Mouse (Mus musculus): ENCODE measurements around the gene Unc119b. TPM values are rescaled to one million over a fixed set of nuclear protein-coding genes. Genes with fewer than 3 reads are reported as not detected.

The Unc119b gene
- polyA plus RNA-seq, 1 experiment: 1.3 TPM

- H3K9me3 ChIP-seq (ENCODE audit: control insufficient read depth, low read length): no peaks in the 10 kb centered on the region
- H3K4me3 ChIP-seq (replicated peaks): no peak overlapping the region
- H3K36me3 ChIP-seq (ENCODE audit: control insufficient read depth): peaks cover 52% of the 10 kb centered on the region
- TF ChIP-seq TAL1 (IDR thresholded peaks at IDR 0.05; ENCODE audit: low read length) (no peak), GATA1 (IDR thresholded peaks at IDR 0.05; ENCODE audit: low read length) (no peak)
- H3K27me3 ChIP-seq (ENCODE audit: control insufficient read depth): no peaks in the 10 kb centered on the region
- peaks cover 7% of the 10 kb centered on the region for H3K4me1 ChIP-seq (ENCODE audit: control insufficient read depth)
Measured at GRCm38 (mm10) chr5:115127421-115128179, 7.2 kb downstream of the Unc119b start.

- Histone ChIP-seq H3K4me3 (replicated peaks) (no peak overlapping the region), H3K9me3 (ENCODE audit: control insufficient read depth, low read length) (peaks cover 2% of the 10 kb centered on the region; the same call in 1 of the 2 replicates), H3K27me3 (ENCODE audit: control insufficient read depth) (no peaks in the 10 kb centered on the region), H3K4me1 (ENCODE audit: control insufficient read depth) (peaks cover 13% of the 10 kb centered on the region), H3K36me3 (ENCODE audit: control insufficient read depth) (peaks cover 52% of the 10 kb centered on the region)
- TF ChIP-seq TAL1 (IDR thresholded peaks at IDR 0.05; ENCODE audit: low read length): no peak
- TF ChIP-seq GATA1 (IDR thresholded peaks at IDR 0.05; ENCODE audit: low read length): no peak
Measured at GRCm38 (mm10) chr5:115126578-115127312, 8.0 kb downstream of the Unc119b start.

- no peak overlapping the region for H3K4me3 ChIP-seq (replicated peaks)
- H3K36me3 ChIP-seq (ENCODE audit: control insufficient read depth): peaks cover 52% of the 10 kb centered on the region
Measured at GRCm38 (mm10) chr5:115125211-115125871, 9.4 kb downstream of the Unc119b start.

GRCm38 (mm10) chr5:115124690-115125089 is 10.1 kb downstream of the Unc119b start:
- Histone ChIP-seq H3K27me3 (ENCODE audit: control insufficient read depth) (no peaks in the 10 kb centered on the region), H3K9me3 (ENCODE audit: control insufficient read depth, low read length) (peaks cover 2% of the 10 kb centered on the region; the same call in 1 of the 2 replicates), H3K4me3 (replicated peaks) (no peak overlapping the region), H3K36me3 (ENCODE audit: control insufficient read depth) (peaks cover 46% of the 10 kb centered on the region), H3K4me1 (ENCODE audit: control insufficient read depth) (peaks cover 17% of the 10 kb centered on the region)
- TF ChIP-seq TAL1 (IDR thresholded peaks at IDR 0.05; ENCODE audit: low read length): no peak
- TF ChIP-seq GATA1 (IDR thresholded peaks at IDR 0.05; ENCODE audit: low read length): no peak

More at GRCm38 (mm10) chr5:115125211-115125871, 9.4 kb downstream of the Unc119b start:
- TF ChIP-seq GATA1 (IDR thresholded peaks at IDR 0.05; ENCODE audit: low read length) (no peak), TAL1 (IDR thresholded peaks at IDR 0.05; ENCODE audit: low read length) (no peak)
- Histone ChIP-seq H3K4me1 (ENCODE audit: control insufficient read depth) (peaks cover 16% of the 10 kb centered on the region), H3K9me3 (ENCODE audit: control insufficient read depth, low read length) (peaks cover 2% of the 10 kb centered on the region; the same call in 1 of the 2 replicates), H3K27me3 (ENCODE audit: control insufficient read depth) (no peaks in the 10 kb centered on the region)

- Histone ChIP-seq H3K4me3 (replicated peaks) (no peak overlapping the region), H3K9me3 (ENCODE audit: control insufficient read depth, low read length) (peaks cover 10% of the 10 kb centered on the region), H3K36me3 (ENCODE audit: control insufficient read depth) (peaks cover 28% of the 10 kb centered on the region), H3K27me3 (ENCODE audit: control insufficient read depth) (no peaks in the 10 kb centered on the region), H3K4me1 (ENCODE audit: control insufficient read depth) (peaks cover 34% of the 10 kb centered on the region)
- no peak for TF ChIP-seq TAL1 (IDR thresholded peaks at IDR 0.05; ENCODE audit: low read length)
- TF ChIP-seq GATA1 (IDR thresholded peaks at IDR 0.05; ENCODE audit: low read length): no peak
Measured at GRCm38 (mm10) chr5:115120978-115121377, 13.8 kb downstream of the Unc119b start.

GRCm38 (mm10) chr5:115118961-115119570 is 15.7 kb downstream of the Unc119b start, which contains the start of gene Acads:
Gene Acads (minus strand): TSS chr5:115119346.
- peaks cover 10% of the 10 kb centered on the region for H3K9me3 ChIP-seq (ENCODE audit: control insufficient read depth, low read length)
- TF ChIP-seq TAL1 (IDR thresholded peaks at IDR 0.05; ENCODE audit: low read length): no peak
- no peaks in the 10 kb centered on the region for H3K27me3 ChIP-seq (ENCODE audit: control insufficient read depth)
- peaks cover 19% of the 10 kb centered on the region for H3K36me3 ChIP-seq (ENCODE audit: control insufficient read depth)
- H3K4me3 ChIP-seq (replicated peaks): peak within 1 kb of the TSS; percentile 76
- peaks cover 30% of the 10 kb centered on the region for H3K4me1 ChIP-seq (ENCODE audit: control insufficient read depth)

GRCm38 (mm10) chr5:115117467-115117866 is 17.3 kb downstream of the Unc119b start:
- no peaks in the 10 kb centered on the region for H3K27me3 ChIP-seq (ENCODE audit: control insufficient read depth)
- peaks cover 10% of the 10 kb centered on the region for H3K9me3 ChIP-seq (ENCODE audit: control insufficient read depth, low read length)
- H3K36me3 ChIP-seq (ENCODE audit: control insufficient read depth): peaks cover 20% of the 10 kb centered on the region
- peaks cover 28% of the 10 kb centered on the region for H3K4me1 ChIP-seq (ENCODE audit: control insufficient read depth)
- TF ChIP-seq GATA1 (IDR thresholded peaks at IDR 0.05; ENCODE audit: low read length): no peak
- TF ChIP-seq TAL1 (IDR thresholded peaks at IDR 0.05; ENCODE audit: low read length): no peak
- no peak overlapping the region for H3K4me3 ChIP-seq (replicated peaks)

GRCm38 (mm10) chr5:115116426-115116825 is 18.3 kb downstream of the Unc119b start:
- no peaks in the 10 kb centered on the region for H3K27me3 ChIP-seq (ENCODE audit: control insufficient read depth)
- H3K9me3 ChIP-seq (ENCODE audit: control insufficient read depth, low read length): peaks cover 8% of the 10 kb centered on the region
- TF ChIP-seq GATA1 (IDR thresholded peaks at IDR 0.05; ENCODE audit: low read length) (no peak), TAL1 (IDR thresholded peaks at IDR 0.05; ENCODE audit: low read length) (no peak)
- H3K4me3 ChIP-seq (replicated peaks): no peak overlapping the region
- H3K36me3 ChIP-seq (ENCODE audit: control insufficient read depth): peaks cover 26% of the 10 kb centered on the region
- peaks cover 22% of the 10 kb centered on the region for H3K4me1 ChIP-seq (ENCODE audit: control insufficient read depth)

Data from erythroblast, embryonic 14.5 days (primary cell).